Mouse (Mus musculus): ENCODE data around the gene Ube2q1.

Gene Ube2q1

GRCm38 (mm10) chr3:89819897-89820296, 46.5 kb downstream of the Ube2q1 start:
- no peak for DNase-seq (ENCODE audit: inconsistent age in 2 of 2, low spot score in 1 of 2)

- no peak for DNase-seq (ENCODE audit: inconsistent age in 2 of 2, low spot score in 1 of 2)
Measured at GRCm38 (mm10) chr3:89820311-89821095, 47.1 kb downstream of the Ube2q1 start.

DNA sequence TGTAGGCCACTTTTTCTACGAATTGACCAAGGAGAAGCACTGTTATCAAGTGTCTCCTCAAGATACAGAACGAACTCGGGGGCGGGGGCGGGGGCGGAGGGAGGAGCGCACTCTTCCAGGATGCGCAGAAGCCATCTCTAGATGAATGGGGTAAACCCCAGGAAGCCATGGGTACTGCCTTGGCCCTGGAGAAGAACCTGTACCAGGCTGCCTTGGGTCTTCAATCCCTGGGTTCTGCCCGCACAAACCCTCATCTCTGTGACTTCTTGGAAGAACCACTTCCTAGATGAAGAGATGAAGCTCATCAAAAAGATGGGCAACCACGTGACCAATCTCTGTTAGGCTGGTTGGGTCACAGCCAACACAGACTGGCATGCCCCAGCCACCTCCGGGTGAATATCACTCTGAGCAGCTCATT, 47.7 kb downstream of the Ube2q1 start:
- DNase-seq (ENCODE audit: inconsistent age in 2 of 2, low spot score in 1 of 2), result no peak

DNA sequence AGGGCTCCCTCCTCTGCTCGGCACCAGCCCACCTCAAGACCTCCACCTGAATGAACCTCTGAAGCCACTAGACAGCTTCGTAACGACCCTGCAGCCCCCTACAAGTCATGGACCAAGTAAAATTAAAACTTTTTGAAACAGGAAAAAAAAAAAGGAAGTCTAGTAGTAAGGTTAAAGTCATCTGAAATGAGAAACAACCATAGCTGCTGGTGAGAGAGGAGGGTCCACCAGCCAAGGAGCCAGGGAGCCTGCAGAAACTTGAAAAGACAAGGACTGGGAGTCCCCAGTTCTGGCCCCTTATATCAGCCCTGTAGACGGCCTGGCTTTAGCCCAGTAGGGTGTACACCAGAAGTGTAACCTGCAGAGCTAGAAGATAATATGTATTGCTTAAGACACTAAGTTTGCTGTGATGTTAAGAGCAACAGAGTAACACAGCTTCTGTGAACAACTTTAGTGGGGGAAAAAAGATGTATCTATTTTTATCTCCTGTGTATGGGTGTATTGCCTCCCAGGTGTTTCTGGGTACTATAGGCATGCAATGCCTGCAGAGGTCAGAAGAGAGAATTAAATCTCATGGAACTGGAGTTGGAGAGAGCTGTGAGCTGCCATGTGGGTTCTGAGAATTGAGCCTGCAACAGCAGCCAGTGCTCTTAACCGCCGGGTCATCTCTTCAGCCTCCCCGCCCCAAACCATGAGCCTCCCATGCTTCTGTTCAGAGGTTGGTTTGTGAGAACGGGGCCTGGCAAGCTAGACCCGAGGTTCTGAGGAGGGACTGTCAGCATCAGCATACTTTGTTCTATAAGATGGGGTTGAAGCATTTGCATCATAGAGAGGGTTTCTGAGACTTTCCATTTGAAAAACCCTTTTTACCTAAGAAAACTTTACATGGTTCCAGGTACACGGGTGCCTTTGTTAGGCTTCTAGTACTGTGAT, 48.4 kb downstream of the Ube2q1 start:
- DNase-seq (ENCODE audit: inconsistent age in 2 of 2, low spot score in 1 of 2), result no peak

DNA sequence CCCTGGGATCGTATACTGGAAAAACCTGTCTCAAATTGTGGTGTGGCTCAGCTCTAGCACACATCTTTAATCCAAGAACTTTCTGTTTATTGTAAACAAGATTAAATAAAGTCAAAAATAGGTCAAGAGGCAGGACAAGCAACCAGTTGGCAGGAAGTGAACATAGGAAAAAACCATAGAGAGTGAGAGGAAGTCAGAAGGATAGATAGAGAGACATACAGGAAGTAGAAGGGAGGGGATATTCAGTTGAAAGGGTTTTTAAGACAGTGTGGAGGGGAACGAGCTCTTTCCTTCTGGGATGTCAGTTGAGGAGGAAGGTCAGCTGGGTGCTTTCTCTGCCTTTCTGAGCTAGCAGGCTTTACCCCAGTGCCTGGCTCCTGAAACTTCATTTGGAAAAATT, 50.2 kb downstream of the Ube2q1 start:
- no peak for DNase-seq (ENCODE audit: inconsistent age in 2 of 2, low spot score in 1 of 2)

- no peak for DNase-seq (ENCODE audit: inconsistent age in 2 of 2, low spot score in 1 of 2)
Measured at GRCm38 (mm10) chr3:89826295-89826694, 52.9 kb downstream of the Ube2q1 start.

DNA sequence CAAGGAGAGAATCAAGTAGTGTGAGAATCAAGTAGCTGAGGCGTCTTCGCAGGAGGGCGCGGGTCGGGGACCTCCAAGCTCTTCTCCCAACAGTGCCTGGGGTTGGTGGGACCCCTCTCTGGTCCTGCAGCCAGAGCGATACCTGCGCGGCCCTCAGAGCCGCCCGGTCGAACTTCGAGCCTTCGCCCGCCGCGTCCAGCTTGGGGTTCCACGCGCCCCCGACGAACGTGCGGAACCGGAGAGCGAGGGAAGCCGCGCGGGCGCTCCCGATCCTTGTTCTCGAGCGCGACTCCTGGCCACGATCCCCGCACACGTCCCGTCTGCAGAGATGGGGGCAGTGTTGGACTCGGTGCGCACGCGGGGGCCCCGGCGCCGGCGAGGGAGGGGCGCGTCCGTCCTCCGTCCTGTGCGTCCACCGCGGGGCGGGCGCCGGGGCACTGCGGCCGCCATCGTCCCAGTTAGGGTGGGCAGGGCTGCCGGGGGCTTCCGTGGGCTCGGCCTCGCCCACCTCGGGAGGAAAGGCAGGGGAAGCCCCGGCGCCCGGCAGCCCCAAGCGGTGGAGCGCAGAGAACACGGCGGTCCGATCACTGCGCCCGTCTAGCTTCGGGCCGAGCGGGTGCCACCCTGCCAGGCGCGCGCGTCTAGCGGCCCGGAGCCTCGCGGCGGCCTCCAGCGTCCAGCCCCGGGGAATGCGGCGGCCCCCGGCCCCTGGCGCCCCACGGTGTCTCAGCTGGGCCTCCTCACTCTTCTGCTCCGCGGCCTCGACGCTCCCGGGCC, 57.6 kb downstream of the Ube2q1 start, which contains the start of gene She:
Gene She (plus strand): TSS at position 556 of the 777 bp plus-strand sequence.
- peak; percentile 40 to 52 for DNase-seq (ENCODE audit: inconsistent age in 2 of 2, low spot score in 1 of 2)
